Mouse (Mus musculus) monocyte, adult 2 months (primary cell): ENCODE measurements at regions not wholly inside any gene's neighbourhood (a gene's known extent, or its start where the extent isn't known, plus 50 kb on each side); places are given as distances from the start of the nearest gene placed in this dataset.

Experiments
- DNase-seq, 2 experiments: peaks; one replicate each; pipeline ENCODE4 v3.0.0; 2022; ENCODE audit warnings: low spot score in 2 of 2, low read depth in 1 of 2

DNA sequence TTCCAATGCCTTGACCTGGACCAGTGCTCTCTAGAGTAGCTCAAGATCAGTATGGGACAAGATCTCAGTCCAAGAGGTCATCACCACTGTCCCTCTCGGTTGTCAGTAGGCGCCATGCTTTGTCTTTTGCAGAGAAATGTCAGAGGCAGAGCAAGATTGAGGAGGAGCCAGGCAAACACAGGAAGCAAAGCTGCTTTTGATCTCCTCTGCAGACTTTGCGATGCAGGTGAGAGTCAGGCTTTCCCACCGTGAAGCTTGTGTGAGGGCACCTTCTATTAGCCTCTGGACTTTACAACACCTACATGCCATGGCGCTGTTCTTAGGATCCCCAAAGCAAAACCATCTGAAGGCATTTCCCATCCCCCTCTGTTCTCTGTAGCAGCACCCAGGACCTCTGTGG lies 68.0 kb upstream of the Ppm1b start:
- no peak for DNase-seq

GRCm38 (mm10) chr17:84890871-84891599 lies 65.5 kb upstream of the Ppm1b start:
- no peak for DNase-seq

- no peak for DNase-seq
Measured at GRCm38 (mm10) chr17:84893273-84894033, 63.1 kb upstream of the Ppm1b start.

DNA sequence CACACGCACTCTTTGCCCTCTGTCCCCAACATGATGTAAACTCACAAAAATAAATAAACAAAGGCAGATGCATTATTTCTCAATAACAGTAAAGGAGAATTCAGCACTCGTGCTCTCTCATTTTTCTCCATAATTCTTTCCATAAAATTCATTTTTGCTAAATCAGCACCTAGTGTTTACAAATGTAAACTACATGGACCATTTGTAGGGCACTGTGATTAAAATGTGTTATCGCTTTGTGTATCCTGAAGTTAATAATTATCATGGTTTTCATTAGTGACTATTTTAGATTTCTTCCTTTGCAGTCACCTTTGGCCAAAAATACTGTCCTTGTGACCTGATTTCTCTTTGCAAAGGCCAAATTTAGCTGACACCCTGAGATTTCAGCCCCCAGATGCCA lies 61.0 kb upstream of the Ppm1b start:
- no peak for DNase-seq

DNA sequence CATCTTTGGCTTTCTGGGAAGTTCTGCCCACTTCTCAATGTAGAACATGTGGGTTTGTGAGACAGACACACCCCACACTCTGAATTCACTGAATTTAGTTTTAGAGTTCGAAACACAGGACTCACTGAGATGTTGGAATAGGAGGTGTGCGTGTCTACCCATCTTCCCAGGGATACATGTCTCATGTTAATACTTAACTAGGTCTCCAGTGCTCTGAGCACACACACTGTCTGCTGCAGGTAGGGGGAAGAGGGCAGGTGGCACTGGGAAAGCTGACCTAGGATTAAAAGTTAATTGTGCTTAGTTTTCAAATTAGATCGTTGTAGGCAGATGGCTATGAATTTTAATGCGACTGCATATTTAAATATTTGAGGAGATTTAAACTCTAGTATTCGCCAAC lies 60.0 kb upstream of the Ppm1b start:
- no peak for DNase-seq

DNA sequence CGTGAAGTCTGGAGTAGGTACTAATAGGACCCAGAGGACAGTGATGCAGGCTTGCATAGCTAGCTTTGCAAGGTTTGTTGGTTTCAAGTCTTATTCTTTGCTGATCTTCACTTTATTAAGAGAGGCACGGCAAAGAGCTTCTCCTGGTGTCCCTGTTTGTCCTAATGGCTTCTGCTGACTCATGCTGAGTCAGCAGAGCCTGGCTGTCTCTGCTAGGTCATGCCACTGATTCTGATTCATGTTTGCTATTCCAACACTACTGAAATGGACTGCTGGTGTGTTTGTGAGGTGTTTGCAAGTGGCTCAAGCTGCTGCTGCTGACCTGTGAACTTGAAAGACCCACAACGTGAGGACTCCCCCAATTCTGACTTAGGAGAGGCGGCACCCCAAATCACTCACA lies 58.1 kb upstream of the Ppm1b start:
- no peak for DNase-seq

GRCm38 (mm10) chr17:84903625-84904337 lies 52.8 kb upstream of the Ppm1b start:
- no peak for DNase-seq
